Mouse (Mus musculus) heart, embryonic 14.5 days (tissue): ENCODE data around the gene Gclm. TPM values are rescaled to one million over a fixed set of nuclear protein-coding genes. Genes with fewer than 3 reads are reported as not detected.
A peak's percentile ranks its signal among the peaks of the same experiment; 100 is the strongest.

Source experiments
- ATAC-seq: fragments of 200-750 bp; cut with Nextera tagmentation; 2 replicates; pipeline ENCODE4 v1.8.0; 2017; ENCODE audit warnings: low read depth, moderate TSS enrichment; ENCODE audit not compliant: insufficient number of reproducible peaks, insufficient read depth, low FRiP score
- H3K27ac ChIP-seq, 2 experiments: fragments of 200-500 bp in 1 of 2; fragments of 300-500 bp in 1 of 2; sonication (generic) in 1 of 2; replicated peaks in 1 of 2; 2 replicates each; pipeline ENCODE4 v1.5.1; 2012 to 2014; ENCODE audit warnings: low read depth in 2 of 2, low read length in 2 of 2, control low read depth in 1 of 2, mild to moderate bottlenecking in 1 of 2, mixed read lengths in 1 of 2; ENCODE audit not compliant: control insufficient read depth in 1 of 2, insufficient read depth in 1 of 2
- H3K27me3 ChIP-seq: fragments of 300-500 bp; sonication (generic); 2 replicates; pipeline ENCODE4 v1.6.1; 2014; ENCODE audit warnings: mild to moderate bottlenecking, low read length, control low read depth; ENCODE audit not compliant: control insufficient read depth, insufficient read depth
- H3K36me3 ChIP-seq: fragments of 300-500 bp; sonication (generic); 2 replicates; pipeline ENCODE4 v1.6.1; 2014; ENCODE audit warnings: mild to moderate bottlenecking, control low read depth, low read length, mixed read lengths; ENCODE audit not compliant: control insufficient read depth, insufficient read depth
- H3K4me1 ChIP-seq, 2 experiments: fragments of 200-500 bp in 1 of 2; fragments of 300-500 bp in 1 of 2; sonication (generic) in 1 of 2; 2 replicates each; pipeline ENCODE4 v1.6.1; 2012 to 2014; ENCODE audit warnings: low read length in 2 of 2, control low read depth in 1 of 2, mixed read lengths in 1 of 2; ENCODE audit not compliant: control insufficient read depth in 2 of 2, insufficient read depth in 2 of 2
- H3K4me2 ChIP-seq: fragments of 300-500 bp; sonication (generic); 2 replicates; pipeline ENCODE4 v1.6.1; 2014; ENCODE audit warnings: mild to moderate bottlenecking, low read length
- H3K4me3 ChIP-seq, 2 experiments: fragments of 200-500 bp in 1 of 2; fragments of 300-500 bp in 1 of 2; sonication (generic) in 1 of 2; 2 replicates each; pipeline ENCODE4 v1.5.1; 2012 to 2014; ENCODE audit warnings: low read length in 2 of 2, mild to moderate bottlenecking in 2 of 2, control low read depth in 1 of 2, low read depth in 1 of 2, moderate library complexity in 1 of 2; ENCODE audit not compliant: control insufficient read depth in 1 of 2, insufficient read depth in 1 of 2
- H3K9ac ChIP-seq: fragments of 300-500 bp; sonication (generic); 2 replicates; pipeline ENCODE4 v1.6.1; 2014; ENCODE audit warnings: mild to moderate bottlenecking, low read length
- H3K9me3 ChIP-seq: fragments of 300-500 bp; sonication (generic); 2 replicates; pipeline ENCODE4 v1.6.1; 2016; ENCODE audit warnings: low read length, control low read depth; ENCODE audit not compliant: control insufficient read depth
- WGBS: fragments of 180-500 bp; shearing (Covaris S2); extraction: QIAGEN DNeasy Blood & Tissue Kit; methylation state at CpG from one replicate; pipeline ENCODE4 v1.1.7; 2014; 5-methylcytosine and 5-hydroxymethylcytosine counted together
- polyA plus RNA-seq: library from polyadenylated mRNA; unstranded; fragments of >200 nt; fragmentation: Nextera tagmentation; extraction: Ambion mirVana; gene quantifications from 2 replicates; pipeline ENCODE4 v1.2.1, GENCODE M21; 2014

Gclm gene
- polyA plus RNA-seq, 1 experiment from 2014 or later: 69.3 TPM

DNA sequence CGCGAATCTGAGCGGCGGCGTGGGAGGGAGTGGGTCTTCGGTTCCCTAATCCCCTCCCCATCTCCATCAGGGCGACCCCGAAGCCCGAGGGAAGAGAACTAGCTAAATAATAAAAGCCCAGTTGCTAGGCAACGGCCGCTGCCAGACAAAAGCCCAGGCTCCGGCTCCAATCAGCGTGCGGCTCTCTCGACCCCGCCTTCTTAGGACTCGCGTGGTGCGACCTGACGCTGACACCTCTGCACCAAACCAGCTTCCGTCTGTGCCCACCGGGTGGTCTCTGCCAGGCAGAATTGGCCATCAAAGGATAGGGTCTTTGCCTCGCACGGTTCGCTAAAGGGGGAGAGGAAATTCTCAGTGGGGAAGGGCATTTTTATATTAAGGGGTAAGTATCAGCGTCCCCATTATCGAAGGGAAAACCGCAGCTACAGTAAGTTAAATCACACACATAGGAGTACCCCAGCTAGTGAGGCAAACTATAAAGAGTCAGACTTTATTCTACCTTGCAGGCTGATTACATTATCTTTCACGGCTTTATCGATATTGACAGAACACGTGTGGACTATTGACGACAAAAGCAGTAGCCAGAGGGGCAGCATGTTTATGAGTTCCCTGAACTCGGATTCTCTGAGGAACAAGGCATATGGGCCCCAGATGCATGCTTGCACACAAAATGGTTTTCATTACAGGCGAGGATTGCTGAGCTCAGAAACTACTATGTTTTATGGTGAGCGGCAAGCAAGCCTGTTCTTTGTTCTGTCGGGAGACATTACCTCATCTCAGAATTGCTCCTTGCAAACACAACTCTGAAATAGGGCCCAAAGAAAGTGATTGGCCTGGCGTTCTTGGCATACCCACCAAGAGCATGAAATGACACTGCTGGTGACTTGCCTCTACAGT, 48.8 kb downstream of the Gclm start, which contains the start of gene Bcar3:
Gene Bcar3 (plus strand): TSS at position 183 of the 897 bp plus-strand sequence.
- H3K4me1 ChIP-seq: peaks cover 11 to 14% of the 10 kb centered on the region in 2 experiments; a peak in 2 of 4 replicates
- peak within 1 kb of the TSS; percentile 83 for H3K4me2 ChIP-seq
- H3K9me3 ChIP-seq: no peaks in the 10 kb centered on the region
- H3K4me3 ChIP-seq: peak within 1 kb of the TSS; percentile 89 to 98
- peak within 1 kb of the TSS; percentile 92 to 94 for H3K27ac ChIP-seq
- peak within 1 kb of the TSS; percentile 91 for H3K9ac ChIP-seq
- no peaks in the 10 kb centered on the region for H3K27me3 ChIP-seq
- no peaks in the 10 kb centered on the region for H3K36me3 ChIP-seq
- ATAC-seq: peak; percentile 64
- 8% methylated on average over 37 of the region's 37 CpGs for WGBS

DNA sequence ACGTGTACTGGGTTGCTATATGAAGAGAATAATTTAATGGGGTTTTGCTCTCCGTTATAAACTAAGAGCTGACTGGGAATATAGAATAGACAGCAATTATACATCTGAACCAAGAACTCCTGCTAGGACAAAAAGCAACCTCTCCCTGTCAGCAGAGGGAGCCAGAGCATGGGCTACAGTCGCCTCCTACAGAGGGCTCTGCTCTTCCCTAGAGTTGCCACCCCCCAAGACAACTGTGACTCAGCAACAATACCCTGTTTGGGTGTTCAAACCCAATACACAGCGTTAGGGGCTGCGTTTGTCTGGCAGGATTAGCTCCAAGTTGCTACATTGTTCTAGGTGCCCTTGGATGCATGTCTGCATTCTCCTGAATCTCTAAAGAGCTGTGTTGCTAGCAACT, 50.2 kb downstream of the Gclm start:
- 15% methylated on average over 5 of the region's 5 CpGs for WGBS
- no peak for ATAC-seq
- H3K27me3 ChIP-seq: 0 out of 2 replicates have a peak, but pooled peaks cover 6% of the 10 kb centered on the region
- H3K9ac ChIP-seq: no peak overlapping the region
- no peaks in the 10 kb centered on the region for H3K9me3 ChIP-seq
- no peak overlapping the region for H3K4me3 ChIP-seq
- no peak overlapping the region for H3K4me2 ChIP-seq
- H3K36me3 ChIP-seq: no peaks in the 10 kb centered on the region
- no peak overlapping the region for H3K27ac ChIP-seq
- H3K4me1 ChIP-seq: peaks cover 11 to 13% of the 10 kb centered on the region in 2 experiments; a peak in 2 of 4 replicates

DNA sequence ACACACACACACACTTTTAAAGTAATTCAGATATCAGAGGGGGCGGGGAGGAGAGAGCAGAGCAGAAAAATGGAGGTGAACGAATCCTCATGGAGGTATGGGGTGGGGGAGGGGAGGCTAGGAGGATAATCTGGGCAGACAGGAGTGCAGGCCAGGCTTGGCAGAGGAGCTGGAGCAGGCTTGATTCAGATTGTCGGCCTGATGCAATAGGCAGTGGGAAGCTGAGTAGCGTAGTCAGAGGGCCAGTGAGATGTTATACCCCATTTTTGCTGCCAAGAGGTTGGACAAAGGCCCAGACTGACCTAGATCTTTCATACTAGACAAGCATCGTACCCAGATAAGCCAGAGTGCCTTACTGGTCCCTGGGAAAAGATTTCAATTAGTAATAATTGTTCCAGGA, 51.6 kb downstream of the Gclm start:
- ATAC-seq: no peak
- Histone ChIP-seq H3K9ac (no peak overlapping the region), H3K27ac (no peak overlapping the region), H3K4me2 (no peak overlapping the region), H3K4me1 (peaks cover 10 to 15% of the 10 kb centered on the region in 2 experiments), H3K27me3 (peaks cover 8% of the 10 kb centered on the region; the same call in 1 of the 2 replicates), H3K9me3 (no peaks in the 10 kb centered on the region), H3K4me3 (no peak overlapping the region), H3K36me3 (no peaks in the 10 kb centered on the region)
- 43% methylated on average over 5 of the region's 5 CpGs for WGBS

DNA sequence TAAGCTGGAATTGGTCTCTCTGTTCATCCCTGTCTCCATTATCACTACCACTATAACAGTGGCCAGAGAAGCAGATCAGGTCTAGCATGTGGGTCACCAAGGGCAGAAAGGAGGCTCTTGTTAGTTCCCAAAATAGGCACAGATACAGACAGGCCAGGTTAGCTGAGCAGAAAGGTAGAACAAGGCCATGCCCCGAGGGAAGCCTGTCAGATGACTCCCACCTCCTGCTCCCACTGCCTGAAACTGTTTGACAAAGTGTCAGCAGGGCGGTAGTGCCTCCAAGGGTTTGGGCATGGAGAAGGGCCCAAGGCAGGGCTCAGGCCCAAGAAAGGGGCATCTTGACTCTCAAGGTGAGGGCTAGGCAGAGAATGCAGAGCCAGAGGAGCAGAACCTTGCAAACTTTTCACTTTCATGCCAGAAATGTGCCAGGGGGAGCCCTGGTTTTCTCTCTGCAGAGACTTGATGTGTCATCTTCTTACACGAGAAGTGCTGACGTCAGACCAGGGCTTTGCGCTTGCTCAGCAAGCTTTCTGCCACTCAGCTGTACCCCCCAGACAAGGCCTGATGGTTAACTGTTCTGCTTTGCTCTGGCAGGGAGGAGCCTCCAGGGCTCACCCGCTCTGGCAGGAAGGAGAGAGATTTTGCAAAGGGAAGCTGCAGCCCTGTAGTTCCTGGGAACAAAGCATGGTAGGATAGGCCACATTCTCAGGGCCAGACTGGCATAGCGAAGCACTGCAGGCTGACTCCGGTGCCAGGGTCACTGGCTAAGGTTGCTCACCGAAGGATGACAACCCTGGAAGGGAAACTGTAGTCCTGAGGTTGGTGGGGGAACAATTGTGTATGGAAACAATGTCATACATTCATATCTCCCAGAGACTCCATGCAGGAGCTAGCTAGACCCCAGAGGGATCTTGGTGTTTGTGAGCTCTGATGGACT, 55.9 kb downstream of the Gclm start:
- 56% methylated on average over 9 of the region's 9 CpGs for whole genome bisulfite sequencing
- ATAC-seq: no peak
- Histone ChIP-seq H3K36me3 (no peaks in the 10 kb centered on the region), H3K27ac (no peak overlapping the region), H3K9ac (no peak overlapping the region), H3K4me1 (peaks cover 6 to 7% of the 10 kb centered on the region in 2 experiments), H3K27me3 (peaks cover 22% of the 10 kb centered on the region), H3K4me2 (no peak overlapping the region), H3K4me3 (no peak overlapping the region), H3K9me3 (no peaks in the 10 kb centered on the region)

DNA sequence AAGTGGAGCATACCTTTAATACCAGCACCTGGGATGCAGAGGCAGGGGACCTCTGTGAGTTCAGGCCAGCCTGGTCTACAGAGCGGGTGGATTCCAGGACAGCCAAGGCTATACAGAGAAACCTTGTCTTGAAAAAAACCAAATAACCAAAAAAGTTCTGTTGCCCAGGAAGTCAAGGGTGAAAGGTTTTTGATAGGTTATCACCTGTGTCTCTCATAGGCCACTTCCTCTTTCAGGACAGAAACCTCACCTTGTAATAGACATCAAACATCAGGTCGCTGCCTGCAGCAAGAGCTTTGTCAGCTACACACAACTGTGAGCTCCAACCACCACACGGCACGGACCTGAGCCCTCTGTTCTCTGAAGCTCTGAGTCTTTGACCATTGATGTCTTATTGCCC, 59.2 kb downstream of the Gclm start:
- no peak overlapping the region for H3K27ac ChIP-seq
- H3K9me3 ChIP-seq: no peaks in the 10 kb centered on the region
- H3K36me3 ChIP-seq: no peaks in the 10 kb centered on the region
- H3K27me3 ChIP-seq: peaks cover 47% of the 10 kb centered on the region
- H3K4me2 ChIP-seq: no peak overlapping the region
- H3K9ac ChIP-seq: no peak overlapping the region
- peaks cover 6 to 7% of the 10 kb centered on the region in 2 experiments for H3K4me1 ChIP-seq
- 85% methylated on average over 4 of the region's 4 CpGs for WGBS
- ATAC-seq: no peak
- H3K4me3 ChIP-seq: no peak overlapping the region

DNA sequence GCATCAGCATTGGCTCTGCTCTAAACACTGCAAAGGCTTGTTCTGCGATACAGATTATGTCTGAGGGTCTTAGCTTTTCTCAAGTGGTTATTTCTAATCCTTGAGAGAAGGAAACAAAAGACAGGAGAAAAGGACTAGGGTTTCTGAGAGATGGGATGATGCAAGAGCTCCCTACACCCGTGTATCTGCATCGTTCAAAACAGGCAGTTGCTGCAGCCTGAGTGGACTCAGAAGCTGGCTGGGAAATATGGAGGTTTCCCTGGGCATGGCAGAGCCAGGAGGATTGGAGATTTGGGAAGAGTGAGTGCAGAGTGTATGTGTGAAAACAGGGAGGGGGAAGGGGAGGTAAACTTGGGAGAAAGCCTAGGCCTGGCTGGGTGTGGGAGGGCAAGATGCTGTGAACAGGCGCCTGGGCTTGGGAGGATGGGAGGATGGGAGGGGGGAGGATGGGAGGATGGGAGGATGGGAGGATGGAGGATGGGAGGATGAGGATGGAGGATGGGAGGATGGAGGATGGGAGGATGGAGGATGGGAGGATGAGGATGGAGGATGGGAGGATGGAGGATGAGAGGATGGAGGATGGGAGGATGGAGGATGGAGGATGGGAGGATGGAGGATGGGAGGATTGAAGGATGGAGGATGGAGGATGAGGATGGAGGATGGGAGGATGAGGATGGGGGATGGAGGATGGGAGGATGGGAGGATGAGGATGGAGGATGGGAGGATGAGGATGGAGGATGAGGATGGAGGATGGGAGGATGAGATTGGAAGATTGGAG, 62.7 kb downstream of the Gclm start:
- Histone ChIP-seq H3K36me3 (no peaks in the 10 kb centered on the region), H3K4me2 (no peak overlapping the region), H3K27ac (no peak overlapping the region), H3K9ac (no peak overlapping the region), H3K9me3 (no peaks in the 10 kb centered on the region), H3K4me1 (peaks cover 0 to 2% of the 10 kb centered on the region in 2 experiments; a peak in 2 of 4 replicates), H3K27me3 (peaks cover 61% of the 10 kb centered on the region), H3K4me3 (no peak overlapping the region)
- WGBS: 56% methylated on average over 4 of the region's 4 CpGs
- ATAC-seq: no peak

DNA sequence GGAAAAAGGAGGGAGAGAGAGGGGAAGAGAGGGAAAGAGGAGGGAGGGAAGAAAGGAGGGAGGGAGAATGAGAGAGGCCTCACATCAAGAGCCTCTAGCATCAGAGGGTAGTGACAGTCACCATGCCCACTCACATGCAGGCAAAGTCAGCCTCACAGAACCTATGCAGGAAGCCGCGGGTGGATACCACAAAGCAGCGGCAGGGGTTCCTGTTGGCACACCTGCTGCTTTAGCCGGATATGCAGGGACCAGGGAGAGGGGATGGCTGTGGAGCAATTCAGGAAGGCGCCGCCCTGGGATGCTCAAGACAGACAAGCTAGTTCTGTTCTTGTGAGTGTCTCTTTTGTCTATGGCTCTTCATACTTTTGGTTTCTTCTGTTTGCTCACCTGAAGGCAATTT, 63.6 kb downstream of the Gclm start:
- Histone ChIP-seq H3K9ac (no peak overlapping the region), H3K27me3 (peaks cover 63% of the 10 kb centered on the region), H3K4me2 (no peak overlapping the region), H3K4me3 (no peak overlapping the region), H3K4me1 (peaks cover 2% of the 10 kb centered on the region in 2 experiments; a peak in 3 of 4 replicates), H3K36me3 (no peaks in the 10 kb centered on the region), H3K9me3 (no peaks in the 10 kb centered on the region), H3K27ac (no peak overlapping the region)
- ATAC-seq: no peak
- 26% methylated on average over 6 of the region's 6 CpGs for WGBS
